Mouse (Mus musculus) embryo, embryonic 11.5 days (tissue): ENCODE results near the gene Ddx54.

ENCODE experiments used
- DNase-seq: peaks from one replicate; pipeline ENCODE4 v3.0.0-alpha.2; 2012; ENCODE audit warnings: low read depth, low spot score

Ddx54 gene

GRCm38 (mm10) chr5:120579898-120580626, 32.5 kb upstream of the Ddx54 start:
- no peak for DNase-seq

DNA sequence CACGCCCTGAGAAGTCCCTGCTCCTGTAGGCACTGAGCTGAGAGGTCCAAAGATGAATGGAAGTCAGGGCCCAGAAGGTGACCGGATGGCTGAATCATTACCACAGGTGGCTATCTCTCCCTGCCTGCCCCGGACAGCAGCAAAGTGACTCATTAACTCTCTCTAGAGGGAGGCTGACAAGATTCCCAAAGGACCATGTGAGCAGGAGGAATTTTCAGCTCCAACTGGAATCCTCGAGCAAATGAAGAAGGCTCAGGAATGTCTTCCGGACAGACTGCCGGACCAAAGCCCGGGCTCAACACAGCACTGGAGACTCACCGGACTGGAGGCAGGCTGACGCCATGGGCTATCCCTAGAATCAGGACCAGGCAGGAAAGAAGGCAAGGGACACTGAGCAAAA, 30.5 kb upstream of the Ddx54 start:
- no peak for DNase-seq

DNA sequence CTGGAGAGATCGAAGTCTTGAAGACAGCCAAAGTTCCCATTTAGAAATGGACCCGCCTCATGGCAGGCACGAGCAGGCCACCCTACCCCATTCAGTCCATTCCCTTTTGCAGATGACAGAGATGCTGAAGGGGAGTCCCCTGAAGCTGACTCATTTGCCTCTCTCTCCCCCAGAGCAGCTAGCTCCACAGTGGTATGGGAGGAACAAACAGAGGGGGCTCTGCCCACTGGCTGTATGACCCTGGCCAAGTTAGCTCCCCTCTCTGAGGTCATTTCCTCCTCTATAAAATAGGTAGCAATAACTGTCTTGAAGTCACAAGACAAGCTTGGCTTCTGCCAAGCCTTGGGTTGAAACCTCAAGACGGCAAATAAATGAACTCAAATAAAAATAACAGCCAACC, 29.0 kb upstream of the Ddx54 start:
- DNase-seq = no peak

DNA sequence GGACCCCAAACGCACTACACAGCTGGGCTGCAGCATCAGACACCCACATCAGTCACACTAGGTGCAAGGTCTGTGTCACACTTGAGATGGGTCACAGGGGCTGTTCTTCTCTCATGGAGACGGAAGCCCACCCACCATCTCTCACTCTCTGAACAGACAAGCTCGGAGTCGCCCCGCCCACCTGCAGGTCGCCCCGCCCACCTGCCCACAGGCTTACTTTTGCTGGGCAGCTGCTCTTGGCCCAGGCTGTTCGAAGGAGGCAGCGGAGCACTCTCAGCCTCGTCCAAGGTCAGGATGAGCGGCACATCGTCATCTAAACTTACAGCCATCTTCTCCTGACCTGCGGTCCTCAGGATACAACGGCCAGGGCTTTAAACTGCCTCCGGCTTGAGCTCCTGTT, 27.6 kb upstream of the Ddx54 start:
- no peak for DNase-seq

- DNase-seq = no peak
These were observed 25.6 kb upstream of the Ddx54 start for GRCm38 (mm10) chr5:120586741-120587615.

DNA sequence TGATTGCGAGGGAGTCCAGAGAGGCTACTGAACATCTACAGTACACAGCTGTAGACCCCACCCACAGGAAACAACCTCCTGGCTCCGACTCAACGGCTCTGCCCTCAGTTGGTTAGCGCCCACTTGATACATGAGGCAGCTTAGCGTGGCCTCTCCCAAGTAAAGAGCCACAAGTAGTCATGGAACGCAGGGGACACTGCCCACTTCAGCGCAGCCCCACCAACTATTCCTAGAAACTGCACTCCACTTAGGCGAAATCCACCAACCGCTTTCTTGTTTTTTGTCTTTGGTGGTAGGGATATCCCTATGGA, 25.0 kb upstream of the Ddx54 start:
- DNase-seq = no peak

DNA sequence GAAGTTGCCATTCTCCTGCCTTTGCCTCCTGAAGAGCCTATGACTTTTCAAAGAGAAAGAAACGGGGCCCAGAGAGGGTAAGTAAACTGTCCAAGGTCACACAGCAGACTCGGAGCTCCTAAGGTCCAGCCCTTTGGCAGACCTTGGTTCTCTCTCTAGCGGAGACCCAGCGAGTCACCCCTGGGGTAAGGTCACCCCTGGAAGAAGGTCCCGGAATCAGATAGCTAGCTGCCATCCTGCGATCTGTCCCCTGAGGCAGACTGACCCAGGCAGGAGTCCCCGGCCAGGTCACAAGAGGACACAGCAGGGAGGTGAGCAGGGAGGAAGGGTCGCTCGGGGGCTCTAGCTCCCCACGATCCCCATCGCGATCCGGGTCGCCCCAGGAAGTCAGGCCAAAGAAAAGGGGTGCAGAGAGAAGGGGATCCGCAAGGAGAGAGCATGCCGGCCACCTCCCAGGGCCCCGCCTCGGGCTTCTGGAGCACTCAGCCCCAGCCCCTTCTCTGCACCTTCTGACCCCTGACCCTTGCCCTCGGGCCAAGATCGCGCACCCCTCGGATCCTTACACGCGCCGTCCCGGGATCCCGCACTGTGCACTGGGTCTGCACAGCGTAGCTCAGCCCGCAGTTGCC, 24.5 kb upstream of the Ddx54 start:
- no peak for DNase-seq

GRCm38 (mm10) chr5:120588569-120589094, 23.9 kb upstream of the Ddx54 start, which contains the start of the genes Tpcn1 and Iqcd:
Tpcn1 (minus strand) TSS chr5:120588673.
Iqcd (plus strand) TSS chr5:120589016.
- DNase-seq = peak; percentile 99

- DNase-seq = no peak
These were observed 22.1 kb upstream of the Ddx54 start for GRCm38 (mm10) chr5:120590356-120591010.

- no peak for DNase-seq
These were observed 20.4 kb upstream of the Ddx54 start for GRCm38 (mm10) chr5:120592141-120592540.

GRCm38 (mm10) chr5:120594485-120594884, 18.1 kb upstream of the Ddx54 start:
- DNase-seq = no peak

GRCm38 (mm10) chr5:120599625-120600024, 12.9 kb upstream of the Ddx54 start:
- DNase-seq = no peak

DNA sequence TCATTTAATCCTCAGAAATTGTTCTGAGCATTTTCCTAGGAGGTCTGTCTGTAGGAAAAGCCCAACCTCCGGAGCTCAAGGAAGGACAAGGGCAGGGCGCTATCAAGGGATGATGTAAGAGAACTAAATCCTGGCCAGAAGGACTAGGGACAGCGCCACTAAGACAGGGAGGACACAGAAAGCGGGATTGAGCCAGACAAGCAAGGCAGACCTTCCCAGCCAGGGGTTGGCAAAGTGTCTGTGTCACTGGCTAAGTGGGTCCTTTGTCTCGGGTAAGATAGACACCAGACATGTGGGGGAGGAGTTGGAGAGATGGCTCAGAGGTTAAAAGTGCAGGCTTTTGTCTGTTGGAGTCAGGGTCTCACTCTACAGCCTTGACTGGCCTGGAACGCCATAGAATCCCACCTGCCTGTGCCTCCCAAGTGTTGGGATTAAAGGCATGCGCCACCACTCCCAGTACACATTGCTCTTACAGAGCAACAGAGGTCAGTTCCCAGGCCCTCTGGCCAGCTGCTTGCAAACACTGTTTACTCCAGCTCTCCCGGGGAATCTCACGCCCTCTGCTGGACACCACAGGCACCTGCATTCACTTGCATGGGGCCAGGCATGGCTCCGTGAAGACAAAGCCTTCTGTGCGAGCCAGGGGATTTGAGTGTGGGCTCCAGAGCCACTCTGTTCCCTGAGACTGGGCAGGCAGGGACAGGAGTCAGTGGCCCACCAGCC, 11.4 kb upstream of the Ddx54 start:
- DNase-seq = no peak

- DNase-seq = no peak
These were observed 10.3 kb upstream of the Ddx54 start for GRCm38 (mm10) chr5:120602210-120602609.

- DNase-seq = no peak
These were observed 9.0 kb upstream of the Ddx54 start for GRCm38 (mm10) chr5:120603515-120603914.

- peak; percentile 80 for DNase-seq
These were observed 7.7 kb upstream of the Ddx54 start for GRCm38 (mm10) chr5:120604839-120605238.

GRCm38 (mm10) chr5:120605241-120605661, 7.3 kb upstream of the Ddx54 start:
- DNase-seq = no peak

- peak; percentile 89 for DNase-seq
These were observed 6.9 kb upstream of the Ddx54 start for GRCm38 (mm10) chr5:120605688-120606087.

DNA sequence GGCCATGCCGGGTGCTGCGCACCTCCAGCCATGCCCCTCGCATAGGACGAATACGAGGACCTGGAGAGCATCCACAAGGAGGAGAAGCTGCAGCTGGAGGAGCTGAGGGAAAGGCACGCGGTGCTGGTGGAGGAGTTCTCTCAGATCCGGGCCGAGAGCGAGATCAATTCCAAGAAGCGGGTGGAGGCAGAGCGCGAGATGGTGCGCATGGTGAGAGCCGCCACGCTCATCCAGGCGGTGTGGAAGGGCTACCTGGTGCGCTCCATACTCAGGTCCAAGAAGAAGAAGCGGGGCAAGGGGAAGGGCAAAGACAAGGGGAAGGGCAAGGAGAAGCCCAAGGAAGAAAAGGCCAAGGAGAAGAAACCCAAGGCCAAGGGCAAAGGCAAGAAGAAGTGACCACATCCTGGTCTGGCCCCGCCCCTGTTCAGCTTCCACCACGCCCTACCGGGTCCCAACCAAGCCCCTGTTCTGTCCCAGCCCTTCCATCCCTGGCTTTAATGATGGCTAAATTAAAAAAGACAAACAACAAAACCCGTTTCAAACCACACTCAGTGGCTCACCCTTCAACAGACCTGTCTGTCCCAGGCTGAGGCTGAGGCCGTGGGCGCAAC, 5.8 kb upstream of the Ddx54 start:
- DNase-seq = no peak

DNA sequence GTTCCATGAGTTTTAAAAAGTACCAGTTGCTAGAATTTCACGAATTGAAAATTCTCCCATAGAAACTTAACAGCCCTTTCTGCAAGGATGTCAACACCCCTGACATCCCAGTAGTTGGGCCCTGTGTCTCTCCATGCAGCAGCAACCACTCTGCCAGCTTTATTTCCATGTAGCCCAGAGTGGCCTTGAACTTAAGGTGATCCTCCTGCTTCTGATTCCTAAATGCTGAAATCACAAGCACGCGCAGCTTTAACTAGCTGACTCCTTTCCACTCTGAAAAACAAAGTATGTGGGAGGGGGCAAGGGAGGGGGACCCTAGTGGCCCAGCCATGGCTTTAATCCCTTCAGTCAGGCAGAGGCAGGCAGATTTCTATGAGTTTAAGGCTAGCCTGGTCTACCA, 5.2 kb upstream of the Ddx54 start:
- DNase-seq = no peak
